Mouse (Mus musculus): Measurements from ENCODE around the gene Coq5. TPM values are rescaled to one million over a fixed set of nuclear protein-coding genes. Genes with fewer than 3 reads are reported as not detected.

Gene Coq5
- total and polyA plus RNA-seq, 3 experiments = 40.5 to 43.3 TPM; not detected in 1

- Histone ChIP-seq H3K9me3 (replicated peaks; ENCODE audit: insufficient read depth, low read length) (no peaks in the 10 kb centered on the region), H3K9ac (ENCODE audit: control insufficient read depth, low read depth, low read length, poor library complexity, severe bottlenecking) (no peak overlapping the region), H3K4me3 (ENCODE audit: control insufficient read depth in 1 of 2, insufficient read depth in 1 of 2, low read depth in 2 of 2, low read length in 2 of 2) (no peak overlapping the region), H3K79me2 (ENCODE audit: control insufficient read depth, insufficient read depth, low read length, poor library complexity) (peaks cover 24% of the 10 kb centered on the region), H3K27ac (ENCODE audit: control insufficient read depth, low read depth, low read length) (peak overlapping the region; percentile 6), H3K36me3 (ENCODE audit: control insufficient read depth in 1 of 2, insufficient read depth in 2 of 2, low read length in 2 of 2) (peaks cover 0 to 25% of the 10 kb centered on the region in 2 experiments; a peak in 2 of 4 replicates), H3K27me3 (ENCODE audit: control insufficient read depth in 1 of 2, insufficient read depth in 2 of 2, low read length in 2 of 2) (no peaks in the 10 kb centered on the region), H3K4me1 (ENCODE audit: control insufficient read depth in 1 of 2, insufficient read depth in 2 of 2, low read length in 2 of 2) (peaks cover 14 to 15% of the 10 kb centered on the region in 2 experiments; a peak in 3 of 4 replicates)
- TF ChIP-seq MAFK (IDR thresholded peaks at IDR 0.05; ENCODE audit: borderline replicate concordance, low read depth, low read length) = peak; percentile 11; the same call in 1 of the 2 replicates
- TF ChIP-seq GATA1 (IDR thresholded peaks at IDR 0.05; ENCODE audit: low read depth, low read length) = peak; percentile 59
- TF ChIP-seq ETS1 (IDR thresholded peaks at IDR 0.05; ENCODE audit: low read depth, low read length) = peak; percentile 85
- TF ChIP-seq CHD2 (IDR thresholded peaks at IDR 0.05; ENCODE audit: low read length) = no peak
- TF ChIP-seq TBP (IDR thresholded peaks at IDR 0.05; ENCODE audit: low read depth, low read length) = peak; percentile 95
- no peak for TF ChIP-seq ZMIZ1 (IDR thresholded peaks at IDR 0.05; ENCODE audit: low read depth, low read length)
- TF ChIP-seq ZC3H11A (IDR thresholded peaks at IDR 0.05; ENCODE audit: low read depth, low read length) = no peak
- no peak for TF ChIP-seq MAZ (IDR thresholded peaks at IDR 0.05; ENCODE audit: low read depth, low read length)
- no peak for TF ChIP-seq BHLHE40 (IDR thresholded peaks at IDR 0.05; ENCODE audit: borderline replicate concordance, low read depth, low read length)
- peak; percentile 50; the same call in 1 of the 2 replicates for TF ChIP-seq TCF12 (IDR thresholded peaks at IDR 0.05; ENCODE audit: low read depth, low read length)
- TF ChIP-seq SIN3A (IDR thresholded peaks at IDR 0.05; ENCODE audit: low read length) = peak; percentile 67
- TF ChIP-seq HCFC1 (IDR thresholded peaks at IDR 0.05; ENCODE audit: low read depth, low read length) = peak; percentile 42; the same call in 1 of the 2 replicates
- peak; percentile 42; the same call in 1 of the 2 replicates for TF ChIP-seq RCOR1 (IDR thresholded peaks at IDR 0.05; ENCODE audit: low read depth, low read length)
- TF ChIP-seq EP300 (IDR thresholded peaks at IDR 0.05; ENCODE audit: low read depth in 1 of 2, low read length in 2 of 2) = peak; percentile 39 to 52
- 0 out of 2 replicates have a peak, but pooled peaks have one; percentile 14 for TF ChIP-seq NRF1 (IDR thresholded peaks at IDR 0.05; ENCODE audit: insufficient read depth, low read depth, low read length, poor library complexity, severe bottlenecking)
- no peak for TF ChIP-seq CTCF (IDR thresholded peaks at IDR 0.05 in 2 of 3, conservative IDR thresholded peaks at IDR 0.05 in 1 of 3; ENCODE audit: control insufficient read depth in 1 of 3, insufficient read depth in 1 of 3, low read depth in 2 of 3, low read length in 3 of 3, poor library complexity in 1 of 3, severe bottlenecking in 1 of 3)
- TF ChIP-seq MXI1 (IDR thresholded peaks at IDR 0.05; ENCODE audit: low read depth, low read length) = no peak
- DNase-seq (ENCODE audit: low read depth, low spot score) = peak; percentile 66
Observed at GRCm38 (mm10) chr5:115278053-115278452, 1.4 kb upstream of the Coq5 start.

- no peaks in the 10 kb centered on the region for H3K9me3 ChIP-seq (replicated peaks; ENCODE audit: insufficient read depth, low read length)
- no peak overlapping the region for H3K9ac ChIP-seq (ENCODE audit: control insufficient read depth, low read depth, low read length, poor library complexity, severe bottlenecking)
- H3K27ac ChIP-seq (ENCODE audit: control insufficient read depth, low read depth, low read length) = peak overlapping the region; percentile 61
- H3K36me3 ChIP-seq (ENCODE audit: control insufficient read depth in 1 of 2, insufficient read depth in 2 of 2, low read length in 2 of 2) = peaks cover 0 to 25% of the 10 kb centered on the region in 2 experiments; a peak in 2 of 4 replicates
- no peaks in the 10 kb centered on the region for H3K27me3 ChIP-seq (ENCODE audit: control insufficient read depth in 1 of 2, insufficient read depth in 2 of 2, low read length in 2 of 2)
- no peak for TF ChIP-seq ELF1 (IDR thresholded peaks at IDR 0.05; ENCODE audit: low read depth, low read length)
- TF ChIP-seq CTCF (IDR thresholded peaks at IDR 0.05 in 2 of 3, conservative IDR thresholded peaks at IDR 0.05 in 1 of 3; ENCODE audit: control insufficient read depth in 1 of 3, insufficient read depth in 1 of 3, low read depth in 2 of 3, low read length in 3 of 3, poor library complexity in 1 of 3, severe bottlenecking in 1 of 3) = no peak
- TF ChIP-seq ZNF384 (IDR thresholded peaks at IDR 0.05; ENCODE audit: low read depth, low read length) = no peak
- TF ChIP-seq E2F4 (IDR thresholded peaks at IDR 0.05; ENCODE audit: borderline replicate concordance, low read depth, low read length) = no peak
- TF ChIP-seq CHD2 (IDR thresholded peaks at IDR 0.05; ENCODE audit: low read length) = no peak
- TF ChIP-seq ETS1 (IDR thresholded peaks at IDR 0.05; ENCODE audit: low read depth, low read length) = peak; percentile 55; the same call in 1 of the 2 replicates
- TF ChIP-seq TBP (IDR thresholded peaks at IDR 0.05; ENCODE audit: low read depth, low read length) = no peak
- TF ChIP-seq MYB (IDR thresholded peaks at IDR 0.05; ENCODE audit: low read depth, low read length) = no peak
- peak; percentile 37; the same call in 1 of the 2 replicates for TF ChIP-seq GATA1 (IDR thresholded peaks at IDR 0.05; ENCODE audit: low read depth, low read length)
- no peak for TF ChIP-seq UBTF (IDR thresholded peaks at IDR 0.05; ENCODE audit: borderline replicate concordance, insufficient read depth, low read depth, low read length)
- peak; percentile 53 for TF ChIP-seq TCF12 (IDR thresholded peaks at IDR 0.05; ENCODE audit: low read depth, low read length)
- 0 out of 2 replicates have a peak, but pooled peaks have one; percentile 17 for TF ChIP-seq RCOR1 (IDR thresholded peaks at IDR 0.05; ENCODE audit: low read depth, low read length)
- no peak for TF ChIP-seq GABPA (IDR thresholded peaks at IDR 0.05; ENCODE audit: low read depth, low read length)
- TF ChIP-seq ZMIZ1 (IDR thresholded peaks at IDR 0.05; ENCODE audit: low read depth, low read length) = no peak
- no peak for TF ChIP-seq POLR2A (IDR thresholded peaks at IDR 0.05; ENCODE audit: control insufficient read depth in 1 of 2, insufficient read depth in 1 of 2, low read depth in 1 of 2, low read length in 2 of 2, poor library complexity in 1 of 2)
- TF ChIP-seq EP300 (IDR thresholded peaks at IDR 0.05; ENCODE audit: low read depth in 1 of 2, low read length in 2 of 2) = peak; percentile 51 to 55
- no peak for TF ChIP-seq NELFE (IDR thresholded peaks at IDR 0.05; ENCODE audit: low read depth, low read length)
- TF ChIP-seq MAZ (IDR thresholded peaks at IDR 0.05; ENCODE audit: low read depth, low read length) = no peak
- TF ChIP-seq MXI1 (IDR thresholded peaks at IDR 0.05; ENCODE audit: low read depth, low read length) = no peak
- TF ChIP-seq TAL1 (IDR thresholded peaks at IDR 0.05; ENCODE audit: low read length) = no peak
- TF ChIP-seq ZC3H11A (IDR thresholded peaks at IDR 0.05; ENCODE audit: low read depth, low read length) = no peak
- peak; percentile 72 for TF ChIP-seq BHLHE40 (IDR thresholded peaks at IDR 0.05; ENCODE audit: borderline replicate concordance, low read depth, low read length)
- peaks cover 24% of the 10 kb centered on the region for H3K79me2 ChIP-seq (ENCODE audit: control insufficient read depth, insufficient read depth, low read length, poor library complexity)
- peaks cover 14 to 15% of the 10 kb centered on the region in 2 experiments; a peak in 3 of 4 replicates for H3K4me1 ChIP-seq (ENCODE audit: control insufficient read depth in 1 of 2, insufficient read depth in 2 of 2, low read length in 2 of 2)
- H3K4me3 ChIP-seq (ENCODE audit: control insufficient read depth in 1 of 2, insufficient read depth in 1 of 2, low read depth in 2 of 2, low read length in 2 of 2) = no peak overlapping the region
- DNase-seq (ENCODE audit: low read depth, low spot score) = peak; percentile 67
Observed at GRCm38 (mm10) chr5:115278785-115279184, 681 bp upstream of the Coq5 start.

Data from MEL (cell line).